Mouse (Mus musculus) urinary bladder, postnatal 0 days (tissue): ENCODE results near the gene Aox2. TPM values are rescaled to one million over a fixed set of nuclear protein-coding genes. Genes with fewer than 3 reads are reported as not detected.

ENCODE experiments used
- polyA plus RNA-seq: library from polyadenylated mRNA; unstranded; fragments of >200 nt; fragmentation: Nextera tagmentation; extraction: Ambion mirVana; gene quantifications from 2 replicates; pipeline ENCODE4 v1.2.1, GENCODE M21; 2015

The Aox2 gene
- 0.07 TPM in 1 of 2 replicates, not detected in the other for polyA plus RNA-seq

DNA sequence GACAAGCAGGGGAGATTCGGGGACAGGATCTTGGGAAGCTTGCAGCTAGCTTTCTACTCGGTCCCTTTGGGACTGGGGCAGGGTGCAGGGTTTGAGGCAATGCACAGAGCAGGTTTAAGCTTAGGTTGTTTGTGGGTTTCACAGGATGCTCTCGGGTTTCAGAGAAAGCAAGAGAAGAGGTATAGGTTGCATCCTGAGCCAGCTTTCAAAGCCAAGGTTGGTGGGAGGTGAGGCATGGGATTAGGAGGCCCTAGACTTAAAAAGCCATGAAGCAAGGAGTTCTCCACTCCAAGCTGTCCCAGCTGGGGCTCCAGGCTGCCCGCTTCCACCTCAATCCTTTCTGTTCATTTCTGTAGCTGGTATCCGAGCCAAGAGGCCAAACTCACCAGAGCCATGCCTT lies at the start of gene Aox2:
TSS of gene Aox2 (plus strand) at position 301 of the 400 bp plus-strand sequence.

DNA sequence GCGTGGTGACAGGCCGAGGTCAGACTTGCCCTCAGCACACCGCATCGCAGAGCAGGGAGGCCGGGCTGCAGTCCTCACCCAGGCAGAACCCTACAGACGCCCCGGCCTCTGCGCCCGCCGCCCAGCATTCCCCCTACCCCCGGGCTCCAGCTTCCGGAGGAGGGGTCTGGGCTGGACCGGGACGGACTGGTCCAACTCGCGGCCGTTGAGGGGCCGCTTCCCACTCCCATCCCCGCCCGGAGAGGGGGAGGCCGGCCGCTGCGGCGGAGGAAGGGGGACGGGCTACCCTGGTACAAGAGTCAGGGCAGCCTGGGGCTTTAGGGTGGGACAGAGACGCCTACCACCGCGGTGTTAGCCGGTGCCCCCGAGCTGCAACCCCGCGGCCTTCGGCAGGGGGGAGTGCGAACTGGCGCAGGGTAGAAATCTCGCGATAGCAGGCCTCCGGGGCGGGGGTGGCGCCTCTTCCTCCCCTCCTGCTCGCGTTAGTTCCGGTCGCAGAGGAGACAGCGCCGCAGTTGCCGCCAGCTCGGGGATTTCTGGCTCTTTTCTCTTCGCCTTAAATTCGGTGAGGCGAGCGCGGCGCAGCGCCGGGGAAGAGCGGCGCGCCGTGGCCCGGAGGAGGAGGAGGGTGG lies 114.6 kb downstream of the Aox2 start, which contains the start of gene Bzw1:
TSS of gene Bzw1 (plus strand) at position 247 of the 632 bp plus-strand sequence.

GRCm38 (mm10) chr1:58423371-58424248 lies 145.5 kb downstream of the Aox2 start, which contains the start of gene Clk1:
Gene Clk1, minus strand, starts transcription at chr1:58424066.

Other genes starting within 250 kb of the Aox2 start
- 1.5 TPM in 2 replicates for gene Aox1, start 248.4 kb upstream of the Aox2 start, polyA plus RNA-seq
- 1.4 and 2.1 TPM in 2 replicates for gene Aox3, start 165.2 kb upstream of the Aox2 start, polyA plus RNA-seq
- 0.02 and 0.07 TPM in 2 replicates for gene Aox4, start 67.9 kb upstream of the Aox2 start, polyA plus RNA-seq
- gene Bzw1, start 114.6 kb downstream of the Aox2 start, polyA plus RNA-seq: 186 and 228 TPM in 2 replicates
- 82.2 and 99.9 TPM in 2 replicates for gene Clk1, start 145.7 kb downstream of the Aox2 start, polyA plus RNA-seq
- 18.8 and 20.7 TPM in 2 replicates for gene Nif3l1, start 166.8 kb downstream of the Aox2 start, polyA plus RNA-seq
- 32.4 and 32.9 TPM in 2 replicates for gene Ppil3, start 167.2 kb downstream of the Aox2 start, polyA plus RNA-seq
- 12.7 and 15.7 TPM in 2 replicates for gene Orc2, start 226.8 kb downstream of the Aox2 start, polyA plus RNA-seq